Mouse (Mus musculus) embryonic facial prominence, embryonic 10.5 days (tissue): ENCODE data around the gene Wdr83os. TPM values are rescaled to one million over a fixed set of nuclear protein-coding genes. Genes with fewer than 3 reads are reported as not detected.

Experiments
- microRNA-seq: library from miRNA; unstranded; fragments of <30 nt; microRNA quantifications from one replicate; pipeline ENCODE4, GENCODE M21; 2017
- polyA plus RNA-seq: library from polyadenylated mRNA; unstranded; fragments of >200 nt; fragmentation: Nextera tagmentation; extraction: Ambion mirVana; gene quantifications from 2 replicates; pipeline ENCODE4 v1.2.1, GENCODE M21; 2016

Wdr83os gene
- polyA plus RNA-seq, 1 experiment from 2014 or later = 126 TPM

Small RNAs within 50 kb of the gene (microRNA-seq; reads per million reads assigned to microRNA genes)
- gene Gm23388 = 15.6 reads per million, percentile 27 among the genes with 10 or more reads in this experiment
- 2.7 reads per million for gene Mir7070

Other genes starting within 250 kb of the Wdr83os start
- gene Gadd45gip1, start 249.2 kb upstream of the Wdr83os start, polyA plus RNA-seq = 45.2 and 47.3 TPM in 2 replicates
- 112 and 122 TPM in 2 replicates for gene Rad23a, start 240.1 kb upstream of the Wdr83os start, polyA plus RNA-seq
- gene Calr, start 233.8 kb upstream of the Wdr83os start, polyA plus RNA-seq = 758 and 801 TPM in 2 replicates
- gene Farsa, start 223.8 kb upstream of the Wdr83os start, polyA plus RNA-seq = 133 and 138 TPM in 2 replicates
- gene Syce2, start 208.6 kb upstream of the Wdr83os start, polyA plus RNA-seq = 77.8 and 83.7 TPM in 2 replicates
- 49.6 and 51.8 TPM in 2 replicates for gene Gcdh, start 186.8 kb upstream of the Wdr83os start, polyA plus RNA-seq
- 14.5 and 15.6 TPM in 2 replicates for gene Klf1, start 178.8 kb upstream of the Wdr83os start, polyA plus RNA-seq
- gene Dnase2a, start 172.2 kb upstream of the Wdr83os start, polyA plus RNA-seq = 6.1 and 10.1 TPM in 2 replicates
- 2.3 and 3.4 TPM in 2 replicates for gene Mast1, start 143.4 kb upstream of the Wdr83os start, polyA plus RNA-seq
- 0.36 and 0.91 TPM in 2 replicates for gene Rtbdn, start 133.7 kb upstream of the Wdr83os start, polyA plus RNA-seq
- not detected in 2 replicates for gene Gm49661, start 111.3 kb upstream of the Wdr83os start, polyA plus RNA-seq
- 1,193 and 1,272 TPM in 2 replicates for gene Prdx2, start 111.2 kb upstream of the Wdr83os start, polyA plus RNA-seq
- gene Rnaseh2a, start 111.0 kb upstream of the Wdr83os start, polyA plus RNA-seq = 147 and 148 TPM in 2 replicates
- gene Junb, start 102.0 kb upstream of the Wdr83os start, polyA plus RNA-seq = 6.6 and 6.7 TPM in 2 replicates
- gene Hook2, start 90.1 kb upstream of the Wdr83os start, polyA plus RNA-seq = 19.5 and 20.0 TPM in 2 replicates
- gene Best2, start 66.2 kb upstream of the Wdr83os start, polyA plus RNA-seq = 0.08 TPM in 1 of 2 replicates, not detected in the other
- gene Asna1, start 55.5 kb upstream of the Wdr83os start, polyA plus RNA-seq = 157 TPM in 2 replicates
- gene Trir, start 53.9 kb upstream of the Wdr83os start, polyA plus RNA-seq = 154 and 157 TPM in 2 replicates
- gene Tnpo2, start 43.8 kb upstream of the Wdr83os start, polyA plus RNA-seq = 31.2 and 31.5 TPM in 2 replicates
- gene Fbxw9, start 20.7 kb upstream of the Wdr83os start, polyA plus RNA-seq = 21.4 and 25.1 TPM in 2 replicates
- gene Gm5741, start 12.8 kb upstream of the Wdr83os start, polyA plus RNA-seq = not detected in 2 replicates
- gene Dhps, start 9.0 kb upstream of the Wdr83os start, polyA plus RNA-seq = 70.5 and 74.5 TPM in 2 replicates
- 64.3 and 65.8 TPM in 2 replicates for gene Wdr83, start 566 bp downstream of the Wdr83os start, polyA plus RNA-seq
- 26.1 and 27.2 TPM in 2 replicates for gene Man2b1, start 2.5 kb downstream of the Wdr83os start, polyA plus RNA-seq
- gene Zfp791, start 42.4 kb downstream of the Wdr83os start, polyA plus RNA-seq = 1.6 and 1.9 TPM in 2 replicates
- not detected in 2 replicates for gene Cks1brt, start 71.2 kb downstream of the Wdr83os start, polyA plus RNA-seq
- gene Olfr371, start 145.2 kb downstream of the Wdr83os start, polyA plus RNA-seq = not detected in 2 replicates
- 154 and 158 TPM in 2 replicates for gene Orc6, start 218.9 kb downstream of the Wdr83os start, polyA plus RNA-seq
- 140 and 147 TPM in 2 replicates for gene Vps35, start 219.1 kb downstream of the Wdr83os start, polyA plus RNA-seq